Comparison of ENCODE assay signal across 10 mouse cellular contexts in the genomic region with DNA sequence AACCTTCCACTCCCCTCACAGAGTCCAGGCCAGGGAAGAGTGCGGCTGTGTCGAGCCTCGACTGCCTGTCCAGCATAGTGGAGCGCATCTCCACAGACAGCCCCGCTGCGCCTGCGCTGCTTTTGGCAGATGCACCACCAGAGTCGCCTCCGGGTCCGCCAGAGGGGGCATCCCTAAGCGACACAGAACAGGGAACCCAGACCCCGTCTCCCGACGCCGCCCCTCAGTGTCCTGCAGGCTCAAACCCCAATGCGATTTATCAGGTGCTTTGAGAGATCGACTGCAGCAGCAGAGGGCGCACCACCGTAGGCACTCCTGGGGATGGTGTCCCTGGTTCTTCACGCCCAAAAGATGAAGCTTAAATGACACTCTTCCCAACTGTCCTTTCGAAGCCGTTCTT. TPM values are rescaled to one million over a fixed set of nuclear protein-coding genes. Genes with fewer than 3 reads are reported as not detected.
DNase-seq lines count a peak whose midpoint lies in the region; ATAC-seq and TF ChIP-seq lines count a peak whose summit lies in the region.
"Had no signal": no experiment of that assay in that cellular context is flagged by ENCODE, and none has a peak within 500 bp of the region (broad histone marks: within the 10 kb centered on the region; RNA-seq: fewer than 3 reads in every experiment).

No protein-coding gene starts in this region.

- no peak overlapping the region for H3K9ac ChIP-seq in heart, embryonic 12.5 days
- no peak overlapping the region for H3K9ac ChIP-seq in CH12.LX (ENCODE audit: insufficient read depth, low read depth)
- H3K9ac ChIP-seq in hindbrain, embryonic 13.5 days, result 0 out of 2 replicates have a peak overlapping the region, but pooled peaks have one; percentile 24
- H3K9ac ChIP-seq in neural tube, embryonic 14.5 days (replicated peaks; ENCODE audit: low read depth, low read length), result no peak overlapping the region

- no peak for ATAC-seq in heart, embryonic 12.5 days (ENCODE audit: insufficient number of reproducible peaks, low FRiP score)
- no peak for ATAC-seq in hindbrain, embryonic 13.5 days (ENCODE audit: low FRiP score)
- ATAC-seq in neural tube, embryonic 14.5 days (ENCODE audit: low read depth), result no peak
- ATAC-seq in monocyte, adult 5-6 weeks (replicated peaks; ENCODE audit: insufficient number of reproducible peaks, low FRiP score, low TSS enrichment, poor library complexity, severe bottlenecking), result no peak

- no peaks in the 10 kb centered on the region for H3K36me3 ChIP-seq in heart, embryonic 12.5 days
- no peaks in the 10 kb centered on the region for H3K36me3 ChIP-seq in CH12.LX (replicated peaks in 1 of 2; ENCODE audit: control insufficient read depth in 1 of 2, insufficient read depth in 1 of 2, low read length in 1 of 2)
- no peaks in the 10 kb centered on the region for H3K36me3 ChIP-seq in hindbrain, embryonic 13.5 days
- no peaks in the 10 kb centered on the region for H3K36me3 ChIP-seq in neural tube, embryonic 14.5 days (ENCODE audit: control insufficient read depth, insufficient read depth, low read length)

- no peak for TF ChIP-seq EP300 in CH12.LX (IDR thresholded peaks at IDR 0.05; ENCODE audit: low read length)

- no peaks in the 10 kb centered on the region for H3K79me2 ChIP-seq in CH12.LX (replicated peaks; ENCODE audit: control insufficient read depth, extremely low read depth, insufficient read depth, poor library complexity, severe bottlenecking)

- no peak overlapping the region for H3K4me3 ChIP-seq in heart, embryonic 12.5 days
- no peak overlapping the region for H3K4me3 ChIP-seq in CH12.LX (replicated peaks in 1 of 3; ENCODE audit: low read depth in 2 of 3, low read length in 2 of 3, poor library complexity in 1 of 3)
- peak overlapping the region; percentile 23; the same call in 1 of the 2 replicates for H3K4me3 ChIP-seq in hindbrain, embryonic 13.5 days
- no peak overlapping the region for H3K4me3 ChIP-seq in neural tube, embryonic 14.5 days (ENCODE audit: low read depth, low read length)

- peaks cover 93% of the 10 kb centered on the region for H3K27me3 ChIP-seq in heart, embryonic 12.5 days (replicated peaks)
- H3K27me3 ChIP-seq in CH12.LX (replicated peaks), result peaks cover 58% of the 10 kb centered on the region
- H3K27me3 ChIP-seq in hindbrain, embryonic 13.5 days, result peaks cover 81% of the 10 kb centered on the region
- peaks cover 44% of the 10 kb centered on the region for H3K27me3 ChIP-seq in neural tube, embryonic 14.5 days (ENCODE audit: control insufficient read depth, insufficient read depth, low read length)

- no peaks in the 10 kb centered on the region for H3K9me3 ChIP-seq in heart, embryonic 12.5 days (replicated peaks)
- H3K9me3 ChIP-seq in CH12.LX (replicated peaks; ENCODE audit: low read length), result peaks cover 5% of the 10 kb centered on the region
- H3K9me3 ChIP-seq in hindbrain, embryonic 13.5 days, result no peaks in the 10 kb centered on the region
- H3K9me3 ChIP-seq in neural tube, embryonic 14.5 days (ENCODE audit: control insufficient read depth, low read length), result no peaks in the 10 kb centered on the region

- peak overlapping the region; percentile 11; the same call in 1 of the 2 replicates for H3K4me2 ChIP-seq in heart, embryonic 12.5 days
- peak overlapping the region; percentile 3; the same call in 1 of the 2 replicates for H3K4me2 ChIP-seq in CH12.LX (ENCODE audit: insufficient read depth, low read depth, poor library complexity, severe bottlenecking)
- peak overlapping the region; percentile 43 for H3K4me2 ChIP-seq in hindbrain, embryonic 13.5 days
- H3K4me2 ChIP-seq in neural tube, embryonic 14.5 days (ENCODE audit: low read depth, low read length), result peak overlapping the region; percentile 22; the same call in 1 of the 2 replicates

- peak; percentile 23 for TF ChIP-seq RAD21 in CH12.LX (IDR thresholded peaks at IDR 0.05; ENCODE audit: low read depth, low read length)

- H3K27ac ChIP-seq in heart, embryonic 12.5 days (ENCODE audit: poor library complexity, severe bottlenecking), result no peak overlapping the region
- H3K27ac ChIP-seq in CH12.LX (ENCODE audit: insufficient read depth, low read depth), result no peak overlapping the region
- H3K27ac ChIP-seq in hindbrain, embryonic 13.5 days, result no peak overlapping the region
- no peak overlapping the region for H3K27ac ChIP-seq in neural tube, embryonic 14.5 days (ENCODE audit: low read depth, low read length)

- 3% methylated on average over 22 of the region's 22 CpGs for WGBS in heart, embryonic 12.5 days
- WGBS in hindbrain, embryonic 13.5 days, result 3% methylated on average over 22 of the region's 22 CpGs
- WGBS in neural tube, embryonic 14.5 days, result 4% methylated on average over 22 of the region's 22 CpGs

- TF ChIP-seq POLR2A in CH12.LX (IDR thresholded peaks at IDR 0.05; ENCODE audit: low read depth, low read length), result no peak

- in situ Hi-C loops in CH12.LX (cut with MboI; ENCODE audit: low pct_ligation_motif_present, low pct_unique_long_range_greater_than_20kb, low sequenced_read_pairs), result no loop called here

- peak in 1 of 2 experiments; percentile 64; a peak in 2 of 4 replicates for TF ChIP-seq CTCF in CH12.LX (conservative IDR thresholded peaks at IDR 0.05 in 1 of 2, IDR thresholded peaks at IDR 0.05 in 1 of 2; ENCODE audit: low read depth in 2 of 2, low read length in 2 of 2)

- dilution Hi-C loops in CH12.LX (cut with MboI; ENCODE audit: extremely low pct_ligation_motif_present, extremely low pct_unique_long_range_greater_than_20kb, low sequenced_read_pairs), result no loop called here

- no peak for DNase-seq in heart, postnatal 4 days
- peak; percentile 12 for DNase-seq in CH12.LX (ENCODE audit: extremely low read depth)
- DNase-seq in cerebellum, postnatal 25 days, result peak; percentile 61 to 75
- no peak for DNase-seq in lung, postnatal 10 days

- H3K4me1 ChIP-seq in heart, embryonic 12.5 days (replicated peaks), result peaks cover 14% of the 10 kb centered on the region
- peaks cover 8 to 22% of the 10 kb centered on the region in 2 experiments for H3K4me1 ChIP-seq in CH12.LX (ENCODE audit: control insufficient read depth in 1 of 2, insufficient read depth in 2 of 2)
- H3K4me1 ChIP-seq in hindbrain, embryonic 13.5 days (replicated peaks), result peaks cover 32% of the 10 kb centered on the region
- H3K4me1 ChIP-seq in neural tube, embryonic 14.5 days (ENCODE audit: control insufficient read depth, insufficient read depth, low read length), result 0 out of 2 replicates have a peak, but pooled peaks cover 7% of the 10 kb centered on the region

TF ChIP-seq in CH12.LX, 34 proteins besides CTCF, POLR2A, EP300 and RAD21:
- TF ChIP-seq BHLHE40 (IDR thresholded peaks at IDR 0.05; ENCODE audit: low read depth, low read length), result no peak
- peak; percentile 44 for TF ChIP-seq SMC3 (IDR thresholded peaks at IDR 0.05; ENCODE audit: low read depth, low read length)
TF ChIP-seq in CH12.LX: peak in this region for 1.

RNA-seq across cellular contexts. Expression of a gene that starts 1.8 kb away (rescaled TPM):
- 0.30 and 0.50 TPM in 2 replicates for polyA plus RNA-seq in heart, embryonic 12.5 days (2016; fragmentation: Nextera tagmentation; extraction: Ambion mirVana)
- not detected for total RNA-seq in heart, postnatal 4 days (2021)
- total RNA-seq in CH12.LX (2012; rRNA removed) (not detected in 2 replicates), CH12.LX (2014; rRNA removed) (not detected in 2 replicates)
- not detected in 2 replicates for polyA plus RNA-seq in CH12.LX (2012; ENCODE audit: insufficient read length, low read depth)
- polyA plus RNA-seq in hindbrain, embryonic 13.5 days (2015; fragmentation: Nextera tagmentation; extraction: Ambion mirVana), result 0.94 and 1.4 TPM in 2 replicates
- polyA plus RNA-seq in neural tube, embryonic 14.5 days (2014; fragmentation: Nextera tagmentation; extraction: Ambion mirVana), result 0.24 TPM in 1 of 2 replicates, not detected in the other
- total RNA-seq in monocyte, adult 5-6 weeks (2017), result not detected in 3 replicates
- total RNA-seq: adrenal gland, postnatal 36 days had no signal
- polyA plus RNA-seq: large intestine, adult 2 months had no signal

RNA-seq across cellular contexts. Expression of a gene that starts 18.2 kb away (rescaled TPM):
- 0.23 TPM in 1 of 2 replicates, not detected in the other for polyA plus RNA-seq in heart, embryonic 12.5 days (2016; fragmentation: Nextera tagmentation; extraction: Ambion mirVana)
- total RNA-seq in heart, postnatal 4 days (2021), result under 1 TPM; 0.02 to 0.05 TPM
- total RNA-seq in CH12.LX (2012; rRNA removed) (0.04 and 0.08 TPM in 2 replicates), CH12.LX (2014; rRNA removed) (not detected in 2 replicates)
- polyA plus RNA-seq in CH12.LX (2012; ENCODE audit: insufficient read length, low read depth), result 0.14 TPM in 1 of 2 replicates, not detected in the other
- polyA plus RNA-seq in hindbrain, embryonic 13.5 days (2015; fragmentation: Nextera tagmentation; extraction: Ambion mirVana), result 9.6 and 9.7 TPM in 2 replicates
- 16.1 and 20.5 TPM in 2 replicates for polyA plus RNA-seq in neural tube, embryonic 14.5 days (2014; fragmentation: Nextera tagmentation; extraction: Ambion mirVana)
- 0.11 to 0.19 TPM in 2 of 3 replicates, not detected in the other for total RNA-seq in monocyte, adult 5-6 weeks (2017)

Comparison
In these comparisons a context has a peak if more than half of its experiments do, and no peak if none do; other contexts are left out.
1. DNase-seq: peak in CH12.LX (single experiment) and cerebellum, postnatal 25 days (2 of 2); none in heart, postnatal 4 days (single experiment) and lung, postnatal 10 days (single experiment).
2. Peak in every context shown above with its lines, with median percentiles within 50 percentile points of each other: H3K4me2 ChIP-seq.